Mouse (Mus musculus) cerebellum, adult 2 months (tissue): ENCODE data around the gene Olfr522. TPM values are rescaled to one million over a fixed set of nuclear protein-coding genes. Genes with fewer than 3 reads are reported as not detected.

Source experiments
- DNase-seq, 2 experiments: peaks; one replicate each; pipeline ENCODE4 v3.0.0; 2021
- H3K27ac ChIP-seq: fragments of 200-500 bp; 2 replicates; pipeline ENCODE4 v1.5.1; 2012; ENCODE audit warnings: low read length, control low read depth, inconsistent platforms; ENCODE audit not compliant: insufficient read depth
- H3K27me3 ChIP-seq: fragments of 200-500 bp; 2 replicates; pipeline ENCODE4 v1.6.1; 2012; ENCODE audit warnings: inconsistent platforms, mild to moderate bottlenecking, low read length, moderate library complexity; ENCODE audit not compliant: control insufficient read depth, insufficient read depth
- H3K4me1 ChIP-seq: fragments of 200-500 bp; 2 replicates; pipeline ENCODE4 v1.6.1; 2011; ENCODE audit warnings: low read length; ENCODE audit not compliant: control insufficient read depth, insufficient read depth
- H3K4me3 ChIP-seq: fragments of 200-500 bp; replicated peaks from 2 replicates; pipeline ENCODE3; 2011; ENCODE audit warnings: mild to moderate bottlenecking, low read depth, low read length, control low read depth; ENCODE audit not compliant: insufficient read depth
- CTCF ChIP-seq: fragments of 200-500 bp; IDR thresholded peaks from 2 replicates; pipeline ENCODE4 v1.5.1; 2011; ENCODE audit warnings: low read depth, mild to moderate bottlenecking, control low read depth, low read length, moderate library complexity, borderline replicate concordance; ENCODE audit not compliant: insufficient read depth
- POLR2A ChIP-seq: fragments of 200-500 bp; IDR thresholded peaks from 2 replicates; pipeline ENCODE4 v1.6.1; 2011; ENCODE audit warnings: low read length, control low read depth, borderline replicate concordance; ENCODE audit not compliant: insufficient read depth
- WGBS: fragments of 180-500 bp; shearing (Covaris S2); methylation state at CpG from one replicate; pipeline ENCODE4 v1.1.7; 2018; 5-methylcytosine and 5-hydroxymethylcytosine counted together
- polyA plus RNA-seq: library from polyadenylated mRNA; depleted of rRNA; stranded (reverse); fragments of >200 nt; gene quantifications from 2 replicates; pipeline ENCODE4 v1.2.3, GENCODE M21; 2012; rRNA removed

Olfr522 gene
- not detected in 2 replicates for polyA plus RNA-seq

DNA sequence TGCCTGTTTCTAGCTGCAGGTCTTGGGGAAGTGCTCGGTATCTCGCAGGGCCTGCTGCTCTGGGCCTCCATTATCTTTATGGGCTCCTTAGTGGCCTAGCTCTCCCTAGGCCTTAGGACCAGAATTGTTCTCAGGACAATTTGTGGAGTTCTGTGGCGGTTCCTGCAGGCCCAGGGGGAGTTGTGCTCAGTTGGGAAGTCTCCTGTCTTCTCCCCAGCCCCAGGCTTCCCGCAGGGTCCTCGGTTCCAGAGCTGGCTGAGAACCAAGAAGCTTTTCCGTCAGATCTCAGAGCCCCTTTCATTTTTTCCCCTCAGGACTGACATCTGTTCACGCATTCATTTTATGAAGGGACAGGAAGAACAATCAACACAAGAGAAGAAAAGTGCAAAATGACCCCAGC is at the start of gene Olfr522:
Gene Olfr522 (minus strand): TSS at position 101 of the 400 bp plus-strand sequence.
- DNase-seq = no peak
- H3K4me1 ChIP-seq = no peaks in the 10 kb centered on the region; the same call in 1 of the 2 replicates
- no peaks in the 10 kb centered on the region for H3K27me3 ChIP-seq
- H3K27ac ChIP-seq = no peak within 1 kb of the TSS
- WGBS = 52% methylated on average over 7 of the region's 7 CpGs
- H3K4me3 ChIP-seq = no peak within 1 kb of the TSS
- TF ChIP-seq POLR2A (no peak), CTCF (no peak)

DNA sequence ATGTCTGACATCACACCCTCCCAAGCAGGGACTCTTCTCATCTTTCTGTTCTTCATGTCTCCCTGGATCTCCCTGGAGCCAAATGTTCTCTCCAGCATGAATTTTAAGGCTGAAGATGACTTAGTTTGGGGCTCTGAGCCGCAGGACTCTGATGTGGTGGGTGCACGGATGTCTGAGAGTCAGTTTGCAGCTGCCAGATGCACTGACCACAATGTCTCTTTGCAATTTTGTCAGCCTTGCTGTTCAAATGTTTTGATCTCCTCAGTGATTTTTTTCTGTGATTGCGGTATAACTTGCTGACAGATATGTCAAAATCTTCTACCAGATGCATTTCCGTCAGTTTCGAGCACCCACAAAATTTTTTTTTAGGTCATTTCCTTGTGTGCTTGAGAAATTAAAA is 49.3 kb upstream of the Olfr522 start:
- H3K4me3 ChIP-seq = no peak overlapping the region
- no peak for TF ChIP-seq CTCF
- no peak for TF ChIP-seq POLR2A

DNA sequence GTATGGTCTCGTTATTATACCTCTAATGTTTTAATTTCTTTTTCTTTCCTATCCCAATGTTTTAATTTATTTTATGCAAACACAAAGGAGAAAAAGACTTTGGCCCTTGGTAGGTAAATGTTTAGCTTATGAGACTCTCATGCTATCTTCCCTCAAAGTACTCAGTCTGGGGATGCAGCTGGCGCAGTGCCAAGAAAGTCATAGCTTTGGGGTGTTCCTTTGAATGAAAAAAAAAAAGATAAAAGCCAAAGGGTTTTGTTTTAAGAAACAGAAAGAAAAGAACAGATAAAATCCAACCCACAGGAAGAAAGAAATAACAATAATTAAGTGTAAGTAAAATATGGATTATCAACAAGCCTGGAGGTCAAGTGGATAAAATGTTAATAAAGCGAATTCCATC is 44.1 kb upstream of the Olfr522 start:
- Histone ChIP-seq H3K27me3 (no peaks in the 10 kb centered on the region), H3K27ac (no peak overlapping the region)
- no peak for TF ChIP-seq CTCF
- no peak for TF ChIP-seq POLR2A

More for the DNA sequence above, 49.3 kb upstream of the Olfr522 start:
- 83% methylated on average over 5 of the region's 5 CpGs for WGBS
- DNase-seq = no peak
- Histone ChIP-seq H3K4me1 (no peaks in the 10 kb centered on the region), H3K27ac (no peak overlapping the region), H3K27me3 (no peaks in the 10 kb centered on the region)

DNA sequence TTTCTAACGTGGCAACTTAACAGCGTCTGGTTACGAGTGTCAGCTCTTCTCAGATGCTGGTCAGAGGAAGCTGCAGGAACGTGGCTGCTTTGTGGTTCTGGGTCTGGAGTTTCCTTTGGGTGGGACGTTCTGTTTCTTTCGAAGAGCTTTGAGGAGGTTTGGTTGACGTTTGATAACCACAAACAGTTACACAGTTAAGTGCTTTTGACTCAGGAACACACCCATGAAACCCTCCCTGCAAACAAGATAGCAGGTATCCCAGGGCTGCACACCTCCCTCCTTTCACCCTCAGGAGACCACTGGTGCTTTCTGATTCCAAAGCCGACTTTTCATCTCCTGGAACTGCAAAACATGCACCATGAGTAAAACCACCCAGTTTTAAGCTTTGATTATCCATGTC is 43.6 kb upstream of the Olfr522 start:
- no peaks in the 10 kb centered on the region for H3K27me3 ChIP-seq
- WGBS = 78% methylated on average over 8 of the region's 8 CpGs
- DNase-seq = no peak
- TF ChIP-seq CTCF = no peak
- no peak overlapping the region for H3K27ac ChIP-seq
- no peaks in the 10 kb centered on the region for H3K4me1 ChIP-seq
- no peak overlapping the region for H3K4me3 ChIP-seq

More for the DNA sequence above, 44.1 kb upstream of the Olfr522 start:
- no peaks in the 10 kb centered on the region for H3K4me1 ChIP-seq
- WGBS = 79% methylated on average over 3 of the region's 3 CpGs
- H3K4me3 ChIP-seq = no peak overlapping the region
- DNase-seq = no peak

DNA sequence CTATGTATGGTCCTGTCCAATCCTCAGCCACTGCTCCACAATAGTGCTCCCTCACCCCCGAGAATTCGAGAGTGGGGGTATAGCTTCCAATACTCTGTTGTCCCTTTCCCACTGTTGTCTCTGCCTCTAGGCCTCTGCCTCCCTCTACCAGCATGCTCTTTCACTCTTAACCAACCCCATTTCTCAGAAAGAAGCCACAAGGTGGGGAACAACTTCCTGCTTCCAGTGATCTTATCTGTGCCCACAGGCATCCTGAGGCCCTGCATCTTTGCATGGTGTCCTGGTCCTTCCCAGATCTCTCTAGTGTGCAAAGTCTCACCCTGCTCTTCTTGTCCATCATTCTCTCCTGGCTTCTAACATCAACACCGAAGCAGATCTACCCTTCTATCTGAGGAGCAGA is 42.3 kb upstream of the Olfr522 start:
- no peak overlapping the region for H3K27ac ChIP-seq
- 90% methylated on average over 3 of the region's 3 CpGs for WGBS
- TF ChIP-seq CTCF (no peak), POLR2A (no peak)
- H3K4me1 ChIP-seq = no peaks in the 10 kb centered on the region
- no peak for DNase-seq
- H3K4me3 ChIP-seq = no peak overlapping the region
- no peaks in the 10 kb centered on the region for H3K27me3 ChIP-seq

DNA sequence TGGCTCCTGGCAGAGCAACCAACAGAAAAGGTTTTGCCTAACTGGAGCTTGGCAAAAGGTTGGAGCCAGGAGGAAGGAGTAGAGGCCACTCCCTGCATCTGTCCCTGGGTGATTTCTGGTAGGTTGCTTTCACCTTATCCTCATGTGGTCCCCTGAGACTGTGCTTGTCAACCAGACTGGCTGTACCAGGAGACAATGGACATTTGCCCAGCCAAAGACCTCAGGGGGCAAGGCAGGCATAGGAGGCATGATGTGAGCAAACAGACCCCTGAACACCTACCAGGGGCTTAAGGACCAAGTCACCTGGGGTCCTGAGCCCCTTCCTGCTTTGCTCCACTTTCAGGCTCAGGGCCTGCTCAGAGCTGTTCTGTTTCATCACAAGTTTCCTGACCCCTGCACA is 41.3 kb upstream of the Olfr522 start, which contains the start of gene Olfr524:
Gene Olfr524 (minus strand): TSS at position 101 of the 400 bp plus-strand sequence.
- Histone ChIP-seq H3K27me3 (no peaks in the 10 kb centered on the region), H3K27ac (no peak within 1 kb of the TSS), H3K4me3 (no peak within 1 kb of the TSS), H3K4me1 (no peaks in the 10 kb centered on the region)
- no peak for DNase-seq
- TF ChIP-seq CTCF (no peak), POLR2A (no peak)

DNA sequence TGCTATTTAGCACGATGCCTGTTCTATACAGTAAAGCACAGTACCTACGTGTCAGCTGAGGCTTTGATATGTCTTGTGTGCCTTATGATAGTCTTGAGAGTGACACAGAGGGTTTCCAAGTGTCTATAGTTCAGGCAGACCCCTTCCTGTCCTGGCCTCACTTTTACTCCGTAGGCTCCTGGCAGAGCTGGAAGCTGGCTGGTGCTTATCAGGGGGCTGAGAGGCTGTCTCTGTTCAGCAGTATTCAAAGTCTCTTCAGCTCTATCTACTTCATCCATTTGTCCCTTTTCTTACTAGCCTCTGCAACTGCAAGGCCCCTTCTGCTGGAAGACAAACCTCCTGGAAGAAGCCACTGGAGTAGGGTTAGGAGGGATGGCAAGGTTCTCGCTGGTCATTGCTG is 36.5 kb upstream of the Olfr522 start:
- no peak for DNase-seq
- no peak overlapping the region for H3K4me3 ChIP-seq
- TF ChIP-seq POLR2A (no peak), CTCF (no peak)

DNA sequence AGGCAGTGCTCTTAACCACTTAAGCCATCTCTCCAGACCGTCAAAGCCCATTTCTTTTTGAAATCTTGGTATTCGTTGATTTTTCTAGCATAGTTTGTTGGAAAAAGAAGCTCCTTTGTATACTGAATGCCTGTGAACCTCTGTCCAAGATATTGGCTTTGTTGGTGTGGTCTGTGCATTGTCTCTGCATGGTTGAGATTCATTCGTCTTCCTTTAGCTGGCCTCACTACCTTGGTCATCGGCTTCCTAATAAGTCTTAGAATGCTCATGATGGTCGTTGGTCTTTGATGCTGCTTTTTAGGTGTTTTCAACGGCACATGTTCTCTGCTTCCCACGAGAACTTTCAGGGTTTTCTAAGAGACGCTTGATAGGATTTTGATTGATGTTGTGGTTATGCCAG is 31.4 kb upstream of the Olfr522 start:
- H3K27ac ChIP-seq = no peak overlapping the region
- TF ChIP-seq POLR2A (no peak), CTCF (no peak)
- no peak for DNase-seq
- H3K4me3 ChIP-seq = no peak overlapping the region
- WGBS = 80% methylated on average over 8 of the region's 8 CpGs
- no peaks in the 10 kb centered on the region for H3K4me1 ChIP-seq
- no peaks in the 10 kb centered on the region for H3K27me3 ChIP-seq

More for the DNA sequence above, 36.5 kb upstream of the Olfr522 start:
- H3K4me1 ChIP-seq = no peaks in the 10 kb centered on the region
- no peaks in the 10 kb centered on the region for H3K27me3 ChIP-seq
- H3K27ac ChIP-seq = no peak overlapping the region
- WGBS = 83% methylated on average over 4 of the region's 4 CpGs

DNA sequence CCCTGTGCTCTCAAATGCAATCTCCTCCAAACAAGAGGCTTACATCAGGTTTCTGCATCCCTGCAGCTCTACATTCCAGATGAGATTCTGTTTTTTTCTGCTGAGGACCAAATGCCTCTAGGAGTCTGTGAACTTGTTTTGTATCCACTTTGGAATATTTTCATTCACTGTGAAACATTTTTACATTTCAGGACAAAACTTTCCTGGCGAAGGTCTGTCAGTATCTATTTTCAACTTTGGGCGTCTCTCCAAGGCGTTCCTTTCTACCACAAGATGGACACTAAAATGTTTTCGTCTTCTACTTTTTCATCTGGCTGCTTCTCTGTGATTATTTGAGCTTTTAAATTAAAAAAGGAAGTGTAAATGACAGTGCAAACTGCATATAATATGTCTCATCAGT is 29.5 kb upstream of the Olfr522 start:
- no peaks in the 10 kb centered on the region for H3K27me3 ChIP-seq
- TF ChIP-seq CTCF (no peak), POLR2A (no peak)
- 80% methylated on average over 4 of the region's 4 CpGs for WGBS
- no peaks in the 10 kb centered on the region for H3K4me1 ChIP-seq
- no peak for DNase-seq
- H3K27ac ChIP-seq = no peak overlapping the region
- H3K4me3 ChIP-seq = no peak overlapping the region
